Mouse (Mus musculus) limb, embryonic 14.5 days (tissue): ENCODE results near the gene Adamts5. TPM values are rescaled to one million over a fixed set of nuclear protein-coding genes. Genes with fewer than 3 reads are reported as not detected.

Experiments
- ATAC-seq: fragments of 200-750 bp; cut with Nextera tagmentation; 2 replicates; pipeline ENCODE4 v1.8.0; 2017; ENCODE audit warnings: low read depth, moderate number of reproducible peaks, moderate TSS enrichment; ENCODE audit not compliant: low FRiP score
- DNase-seq: peaks from one replicate; pipeline ENCODE4 v3.0.0-alpha.2; 2015; ENCODE audit warnings: low spot score
- H3K27ac ChIP-seq: fragments of 300-500 bp; sonication (generic); replicated peaks from 2 replicates; pipeline ENCODE4 v1.5.1; 2014; ENCODE audit warnings: low read depth, mild to moderate bottlenecking, low read length, moderate library complexity, mixed read lengths
- H3K27me3 ChIP-seq: fragments of 300-500 bp; sonication (generic); 2 replicates; pipeline ENCODE4 v1.6.1; 2014; ENCODE audit warnings: low read length, mixed read lengths; ENCODE audit not compliant: control insufficient read depth, insufficient read depth
- H3K36me3 ChIP-seq: fragments of 300-500 bp; sonication (generic); 2 replicates; pipeline ENCODE4 v1.6.1; 2014; ENCODE audit warnings: mild to moderate bottlenecking, low read length, moderate library complexity, mixed read lengths; ENCODE audit not compliant: control insufficient read depth, insufficient read depth
- H3K4me1 ChIP-seq: fragments of 300-500 bp; sonication (generic); 2 replicates; pipeline ENCODE4 v1.6.1; 2014; ENCODE audit warnings: antibody characterized with exemption, low read length, mixed read lengths; ENCODE audit not compliant: control insufficient read depth, insufficient read depth
- H3K4me2 ChIP-seq: fragments of 300-500 bp; sonication (generic); replicated peaks from 2 replicates; pipeline ENCODE4 v1.6.1; 2014; ENCODE audit warnings: low read depth, mild to moderate bottlenecking, low read length, moderate library complexity; ENCODE audit not compliant: severe bottlenecking
- H3K4me3 ChIP-seq: fragments of 300-500 bp; sonication (generic); replicated peaks from 2 replicates; pipeline ENCODE4 v1.5.1; 2014; ENCODE audit warnings: low read length
- H3K9ac ChIP-seq: fragments of 300-500 bp; sonication (generic); 2 replicates; pipeline ENCODE4 v1.6.1; 2014; ENCODE audit warnings: mild to moderate bottlenecking, low read depth, low read length, moderate library complexity; ENCODE audit not compliant: severe bottlenecking
- H3K9me3 ChIP-seq: fragments of 300-500 bp; sonication (generic); 2 replicates; pipeline ENCODE4 v1.6.1; 2016; ENCODE audit warnings: low read length; ENCODE audit not compliant: control insufficient read depth
- POLR2A ChIP-seq: fragments of 200-500 bp; IDR thresholded peaks from 2 replicates; pipeline ENCODE4 v1.8.0; 2012; ENCODE audit warnings: inconsistent platforms, mild to moderate bottlenecking, moderate library complexity, borderline replicate concordance; ENCODE audit not compliant: insufficient read depth, insufficient read length; ENCODE audit errors: extremely low read depth
- WGBS: fragments of 180-500 bp; shearing (Covaris S2); extraction: QIAGEN DNeasy Blood & Tissue Kit; methylation state at CpG from one replicate; pipeline ENCODE4 v1.1.7; 2014; 5-methylcytosine and 5-hydroxymethylcytosine counted together
- polyA plus RNA-seq, 2 experiments: library from polyadenylated mRNA; depleted of rRNA in 1 of 2; stranded (reverse) in 1 of 2; unstranded in 1 of 2; fragments of >200 nt; fragmentation: Nextera tagmentation in 1 of 2; extraction: Ambion mirVana in 1 of 2; gene quantifications; 2 replicates each; pipeline versions ENCODE4 v1.2.1 to v1.2.3; 2012 to 2014

The Adamts5 gene
- polyA plus RNA-seq, 2 experiments, result 5.4 to 10.9 TPM

DNA sequence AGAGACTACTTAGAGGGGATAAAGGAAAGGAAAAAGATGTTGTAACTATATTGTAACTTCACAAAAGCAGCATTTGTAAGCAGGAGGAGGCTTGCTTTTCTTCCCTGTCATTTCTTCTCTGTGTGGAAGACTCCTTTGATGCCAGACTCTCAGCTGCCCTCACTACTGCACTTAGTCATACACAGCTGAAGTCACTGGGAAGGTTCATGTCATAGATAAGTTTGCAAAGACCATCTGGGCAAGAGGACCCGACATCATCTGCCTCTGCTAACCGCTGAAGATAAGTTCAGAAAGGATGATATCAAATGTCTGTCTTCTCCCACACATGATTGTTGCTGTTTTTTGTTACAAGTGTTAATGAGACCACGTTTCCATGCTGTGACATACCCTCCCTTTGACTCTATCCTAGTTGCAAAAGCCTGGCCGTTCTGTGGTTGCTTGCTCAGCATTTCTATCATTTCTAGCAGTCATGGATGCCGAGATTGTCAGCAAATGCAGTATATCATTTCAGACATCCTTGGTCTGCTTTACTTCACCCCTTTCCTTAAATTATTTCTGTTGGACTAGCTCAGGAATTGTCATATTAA is 79.2 kb downstream of the Adamts5 start:
- H3K4me2 ChIP-seq, result no peak overlapping the region
- DNase-seq, result no peak
- no peak for ATAC-seq
- no peaks in the 10 kb centered on the region for H3K36me3 ChIP-seq
- no peak overlapping the region for H3K9ac ChIP-seq
- no peak overlapping the region for H3K4me3 ChIP-seq
- H3K27me3 ChIP-seq, result no peaks in the 10 kb centered on the region
- TF ChIP-seq POLR2A, result no peak
- no peak overlapping the region for H3K27ac ChIP-seq
- 85% methylated on average over 5 of the region's 5 CpGs for WGBS
- no peaks in the 10 kb centered on the region for H3K9me3 ChIP-seq
- no peaks in the 10 kb centered on the region for H3K4me1 ChIP-seq

DNA sequence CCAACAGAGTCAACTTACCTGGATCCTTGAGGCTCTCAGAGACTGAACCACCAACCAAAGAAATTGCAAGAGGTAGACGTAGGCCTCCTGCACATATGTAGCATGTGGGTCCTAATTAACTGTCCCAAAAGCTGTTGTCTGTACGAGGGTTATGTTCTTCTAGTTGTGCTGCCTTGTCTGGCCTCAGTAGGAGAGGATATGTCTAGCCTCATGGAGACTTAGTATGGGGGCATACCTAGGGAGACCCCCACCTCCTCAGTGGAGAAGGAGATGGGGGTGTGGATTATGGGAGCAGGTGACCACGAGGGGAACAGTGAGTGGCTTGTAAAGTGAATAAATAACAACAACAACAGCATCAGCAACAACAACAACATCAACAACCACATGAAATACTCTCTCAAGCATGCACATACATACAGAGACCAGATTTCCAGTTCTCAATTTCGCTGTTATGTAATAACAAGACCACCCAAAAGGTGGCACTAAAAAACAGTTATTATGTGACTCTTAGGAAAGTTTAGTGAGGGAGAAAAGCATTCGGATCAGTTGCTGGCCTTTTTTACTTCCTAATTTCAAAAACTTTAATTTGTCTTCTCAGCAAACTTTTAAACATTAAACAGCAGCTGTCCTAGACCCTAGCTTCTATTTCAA is 81.7 kb downstream of the Adamts5 start:
- 43% methylated on average over 5 of the region's 5 CpGs for WGBS
- Histone ChIP-seq H3K27me3 (no peaks in the 10 kb centered on the region), H3K4me3 (no peak overlapping the region), H3K4me1 (no peaks in the 10 kb centered on the region), H3K27ac (no peak overlapping the region), H3K4me2 (no peak overlapping the region), H3K36me3 (no peaks in the 10 kb centered on the region), H3K9ac (no peak overlapping the region), H3K9me3 (no peaks in the 10 kb centered on the region)
- TF ChIP-seq POLR2A, result no peak
- ATAC-seq, result peak; percentile 63
- peak; percentile 83 for DNase-seq

DNA sequence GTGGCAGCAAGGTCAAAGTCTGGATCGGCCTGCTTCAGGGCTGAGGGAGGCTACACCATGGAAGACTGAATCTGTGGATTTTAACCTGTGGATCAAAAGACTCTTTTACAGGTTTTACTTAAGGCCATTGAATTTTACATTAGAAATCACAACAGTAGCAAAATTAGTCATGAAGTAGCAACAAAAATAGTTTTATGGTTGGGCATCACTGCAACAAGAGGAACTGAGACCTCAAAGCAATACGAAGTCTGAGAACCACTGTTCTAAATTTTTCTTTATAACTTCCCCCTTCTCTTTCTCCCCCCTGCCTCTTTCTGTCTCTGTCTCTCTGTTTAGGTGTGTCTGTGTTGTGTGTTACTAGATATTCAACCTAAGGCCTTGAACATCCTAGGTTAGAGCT is 87.5 kb downstream of the Adamts5 start:
- no peaks in the 10 kb centered on the region for H3K27me3 ChIP-seq
- no peaks in the 10 kb centered on the region for H3K4me1 ChIP-seq
- H3K9ac ChIP-seq, result no peak overlapping the region
- H3K4me2 ChIP-seq, result no peak overlapping the region
- no peak overlapping the region for H3K27ac ChIP-seq
- no peaks in the 10 kb centered on the region for H3K9me3 ChIP-seq
- DNase-seq, result no peak
- TF ChIP-seq POLR2A, result no peak
- H3K4me3 ChIP-seq, result no peak overlapping the region
- 90% methylated on average over 2 of the region's 2 CpGs for WGBS
- no peak for ATAC-seq
- H3K36me3 ChIP-seq, result no peaks in the 10 kb centered on the region

DNA sequence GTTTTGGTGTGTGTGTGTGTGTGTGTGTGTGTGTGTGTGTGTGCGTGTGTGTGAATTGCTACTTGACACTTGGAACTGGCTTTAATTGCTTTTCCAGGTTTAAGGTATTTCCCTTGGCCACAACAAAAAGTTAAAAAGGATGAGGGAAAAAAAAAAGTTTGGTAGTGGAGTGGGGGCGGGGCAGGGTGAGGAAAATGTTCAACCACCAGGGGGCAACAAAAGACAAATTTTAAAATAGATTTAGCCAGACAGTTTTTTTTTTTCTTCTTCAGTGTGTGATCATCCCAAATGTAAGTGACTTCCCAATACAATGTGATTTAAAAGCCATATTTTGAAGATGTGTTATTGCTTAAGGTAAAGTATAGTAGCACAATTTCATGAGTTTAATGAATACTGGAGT is 94.0 kb downstream of the Adamts5 start:
- Histone ChIP-seq H3K4me1 (peaks cover 4% of the 10 kb centered on the region; the same call in 1 of the 2 replicates), H3K4me3 (no peak overlapping the region), H3K9me3 (no peaks in the 10 kb centered on the region), H3K36me3 (no peaks in the 10 kb centered on the region), H3K9ac (no peak overlapping the region), H3K4me2 (peak overlapping the region; percentile 25; the same call in 1 of the 2 replicates), H3K27ac (no peak overlapping the region), H3K27me3 (no peaks in the 10 kb centered on the region)
- peak; percentile 76 for DNase-seq
- WGBS, result 4% methylated on average over 2 of the region's 2 CpGs
- ATAC-seq, result no peak
- TF ChIP-seq POLR2A, result no peak

DNA sequence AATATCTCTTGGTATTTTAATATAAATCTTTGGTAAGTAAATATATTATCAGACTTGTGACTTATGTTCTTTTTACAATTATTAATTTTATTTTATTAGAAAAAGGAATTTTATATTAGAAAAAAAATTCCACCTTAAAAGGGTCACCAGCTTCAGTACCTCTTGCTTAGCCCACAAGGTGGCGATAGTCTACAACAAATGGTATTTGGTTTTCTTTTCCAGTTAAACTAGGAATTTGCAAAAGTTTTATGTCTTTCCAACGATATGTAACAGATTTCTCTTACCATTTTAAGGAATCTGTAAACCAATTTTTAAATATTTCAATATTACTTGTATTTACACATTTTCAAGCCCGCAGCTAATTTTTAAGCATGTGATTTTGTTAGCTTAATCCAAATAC is 94.6 kb downstream of the Adamts5 start:
- Histone ChIP-seq H3K9ac (no peak overlapping the region), H3K4me3 (no peak overlapping the region), H3K9me3 (no peaks in the 10 kb centered on the region), H3K4me1 (peaks cover 4% of the 10 kb centered on the region; the same call in 1 of the 2 replicates), H3K4me2 (peak overlapping the region; percentile 25; the same call in 1 of the 2 replicates), H3K36me3 (no peaks in the 10 kb centered on the region), H3K27me3 (no peaks in the 10 kb centered on the region), H3K27ac (no peak overlapping the region)
- DNase-seq (peak; percentile 88), ATAC-seq (no peak)
- WGBS, result 18% methylated on average over 3 of the region's 3 CpGs
- no peak for TF ChIP-seq POLR2A

Other genes with a start within 250 kb of the Adamts5 start
- gene Adamts1, start 98.7 kb downstream of the Adamts5 start, polyA plus RNA-seq (2012; rRNA removed), result 43.1 and 60.4 TPM in 2 replicates
- gene Adamts1, start 98.7 kb downstream of the Adamts5 start, polyA plus RNA-seq (2014; fragmentation: Nextera tagmentation; extraction: Ambion mirVana), result 43.0 and 49.9 TPM in 2 replicates